Mouse (Mus musculus): Measurements from ENCODE around the gene Gda. TPM values are rescaled to one million over a fixed set of nuclear protein-coding genes. Genes with fewer than 3 reads are reported as not detected.

The Gda gene
- polyA plus RNA-seq, 1 experiment from 2014 or later = 4.1 TPM

- H3K36me3 ChIP-seq (ENCODE audit: control insufficient read depth, insufficient read depth, low read length) = no peaks in the 10 kb centered on the region
- 48% methylated on average over 2 of the region's 2 CpGs for WGBS
- ATAC-seq (ENCODE audit: insufficient read depth, low FRiP score) = no peak
These were observed 101.9 kb downstream of the Gda start for GRCm38 (mm10) chr19:21371337-21371736.

GRCm38 (mm10) chr19:21370782-21371181, 102.5 kb downstream of the Gda start:
- H3K27me3 ChIP-seq (ENCODE audit: control insufficient read depth, insufficient read depth, low read length) = no peaks in the 10 kb centered on the region
- 84% methylated on average over 8 of the region's 8 CpGs for WGBS
- H3K4me1 ChIP-seq (ENCODE audit: control insufficient read depth, insufficient read depth, low read length) = no peaks in the 10 kb centered on the region
- no peak overlapping the region for H3K4me2 ChIP-seq (ENCODE audit: low read depth, low read length)
- no peaks in the 10 kb centered on the region for H3K36me3 ChIP-seq (ENCODE audit: control insufficient read depth, insufficient read depth, low read length)
- no peak overlapping the region for H3K27ac ChIP-seq (ENCODE audit: low read length)
- H3K9me3 ChIP-seq (replicated peaks; ENCODE audit: control insufficient read depth, low read length) = no peaks in the 10 kb centered on the region
- H3K9ac ChIP-seq (ENCODE audit: low read length) = no peak overlapping the region
- ATAC-seq (ENCODE audit: insufficient read depth, low FRiP score) = no peak
- H3K4me3 ChIP-seq (replicated peaks; ENCODE audit: low read length) = no peak overlapping the region

More at GRCm38 (mm10) chr19:21371337-21371736, 101.9 kb downstream of the Gda start:
- Histone ChIP-seq H3K9ac (ENCODE audit: low read length) (no peak overlapping the region), H3K4me1 (ENCODE audit: control insufficient read depth, insufficient read depth, low read length) (no peaks in the 10 kb centered on the region), H3K9me3 (replicated peaks; ENCODE audit: control insufficient read depth, low read length) (no peaks in the 10 kb centered on the region), H3K4me3 (replicated peaks; ENCODE audit: low read length) (no peak overlapping the region), H3K27ac (ENCODE audit: low read length) (no peak overlapping the region), H3K27me3 (ENCODE audit: control insufficient read depth, insufficient read depth, low read length) (no peaks in the 10 kb centered on the region), H3K4me2 (ENCODE audit: low read depth, low read length) (no peak overlapping the region)

GRCm38 (mm10) chr19:21369175-21369574, 104.1 kb downstream of the Gda start:
- WGBS = 84% methylated on average over 6 of the region's 6 CpGs
- no peaks in the 10 kb centered on the region for H3K9me3 ChIP-seq (replicated peaks; ENCODE audit: control insufficient read depth, low read length)
- ATAC-seq (ENCODE audit: insufficient read depth, low FRiP score) = no peak
- H3K9ac ChIP-seq (ENCODE audit: low read length) = no peak overlapping the region
- no peak overlapping the region for H3K27ac ChIP-seq (ENCODE audit: low read length)
- no peaks in the 10 kb centered on the region for H3K27me3 ChIP-seq (ENCODE audit: control insufficient read depth, insufficient read depth, low read length)
- no peak overlapping the region for H3K4me2 ChIP-seq (ENCODE audit: low read depth, low read length)
- no peaks in the 10 kb centered on the region for H3K36me3 ChIP-seq (ENCODE audit: control insufficient read depth, insufficient read depth, low read length)
- no peak overlapping the region for H3K4me3 ChIP-seq (replicated peaks; ENCODE audit: low read length)
- H3K4me1 ChIP-seq (ENCODE audit: control insufficient read depth, insufficient read depth, low read length) = no peaks in the 10 kb centered on the region

GRCm38 (mm10) chr19:21368595-21368994, 104.7 kb downstream of the Gda start:
- H3K4me1 ChIP-seq (ENCODE audit: control insufficient read depth, insufficient read depth, low read length) = no peaks in the 10 kb centered on the region
- no peak overlapping the region for H3K27ac ChIP-seq (ENCODE audit: low read length)
- no peaks in the 10 kb centered on the region for H3K9me3 ChIP-seq (replicated peaks; ENCODE audit: control insufficient read depth, low read length)
- no peaks in the 10 kb centered on the region for H3K36me3 ChIP-seq (ENCODE audit: control insufficient read depth, insufficient read depth, low read length)
- no peak overlapping the region for H3K4me3 ChIP-seq (replicated peaks; ENCODE audit: low read length)
- H3K9ac ChIP-seq (ENCODE audit: low read length) = no peak overlapping the region
- no peaks in the 10 kb centered on the region for H3K27me3 ChIP-seq (ENCODE audit: control insufficient read depth, insufficient read depth, low read length)
- ATAC-seq (ENCODE audit: insufficient read depth, low FRiP score) = no peak
- no peak overlapping the region for H3K4me2 ChIP-seq (ENCODE audit: low read depth, low read length)
- 80% methylated on average over 4 of the region's 4 CpGs for WGBS

GRCm38 (mm10) chr19:21357792-21358191, 115.5 kb downstream of the Gda start:
- ATAC-seq (ENCODE audit: insufficient read depth, low FRiP score) = no peak
- H3K4me1 ChIP-seq (ENCODE audit: control insufficient read depth, insufficient read depth, low read length) = no peaks in the 10 kb centered on the region
- no peak overlapping the region for H3K4me2 ChIP-seq (ENCODE audit: low read depth, low read length)
- H3K27me3 ChIP-seq (ENCODE audit: control insufficient read depth, insufficient read depth, low read length) = no peaks in the 10 kb centered on the region
- no peak overlapping the region for H3K4me3 ChIP-seq (replicated peaks; ENCODE audit: low read length)
- no peak overlapping the region for H3K27ac ChIP-seq (ENCODE audit: low read length)
- no peaks in the 10 kb centered on the region for H3K36me3 ChIP-seq (ENCODE audit: control insufficient read depth, insufficient read depth, low read length)
- no peaks in the 10 kb centered on the region for H3K9me3 ChIP-seq (replicated peaks; ENCODE audit: control insufficient read depth, low read length)
- WGBS = 91% methylated on average over 6 of the region's 6 CpGs
- no peak overlapping the region for H3K9ac ChIP-seq (ENCODE audit: low read length)

GRCm38 (mm10) chr19:21349634-21350033, 123.6 kb downstream of the Gda start:
- WGBS = 79% methylated on average over 6 of the region's 6 CpGs
- no peak overlapping the region for H3K27ac ChIP-seq (ENCODE audit: low read length)
- no peaks in the 10 kb centered on the region for H3K27me3 ChIP-seq (ENCODE audit: control insufficient read depth, insufficient read depth, low read length)
- no peaks in the 10 kb centered on the region for H3K4me1 ChIP-seq (ENCODE audit: control insufficient read depth, insufficient read depth, low read length)
- no peaks in the 10 kb centered on the region for H3K36me3 ChIP-seq (ENCODE audit: control insufficient read depth, insufficient read depth, low read length)
- H3K9ac ChIP-seq (ENCODE audit: low read length) = no peak overlapping the region
- H3K4me3 ChIP-seq (replicated peaks; ENCODE audit: low read length) = no peak overlapping the region
- no peak overlapping the region for H3K4me2 ChIP-seq (ENCODE audit: low read depth, low read length)
- no peak for ATAC-seq (ENCODE audit: insufficient read depth, low FRiP score)
- no peaks in the 10 kb centered on the region for H3K9me3 ChIP-seq (replicated peaks; ENCODE audit: control insufficient read depth, low read length)

GRCm38 (mm10) chr19:21346646-21347045, 126.6 kb downstream of the Gda start:
- Histone ChIP-seq H3K4me3 (replicated peaks; ENCODE audit: low read length) (no peak overlapping the region), H3K36me3 (ENCODE audit: control insufficient read depth, insufficient read depth, low read length) (no peaks in the 10 kb centered on the region), H3K4me1 (ENCODE audit: control insufficient read depth, insufficient read depth, low read length) (no peaks in the 10 kb centered on the region), H3K4me2 (ENCODE audit: low read depth, low read length) (no peak overlapping the region), H3K9ac (ENCODE audit: low read length) (no peak overlapping the region), H3K9me3 (replicated peaks; ENCODE audit: control insufficient read depth, low read length) (no peaks in the 10 kb centered on the region), H3K27ac (ENCODE audit: low read length) (no peak overlapping the region), H3K27me3 (ENCODE audit: control insufficient read depth, insufficient read depth, low read length) (no peaks in the 10 kb centered on the region)
- WGBS = 89% methylated on average over 6 of the region's 6 CpGs
- ATAC-seq (ENCODE audit: insufficient read depth, low FRiP score) = no peak

Other genes starting within 250 kb of the Gda start
- 49.2 and 54.5 TPM in 2 replicates for gene Zfand5, start 201.2 kb downstream of the Gda start, polyA plus RNA-seq (2015; fragmentation: Nextera tagmentation; extraction: Ambion mirVana)
- 46.3 and 53.9 TPM in 2 replicates for gene 1110059E24Rik, start 179.5 kb upstream of the Gda start, polyA plus RNA-seq (2015; fragmentation: Nextera tagmentation; extraction: Ambion mirVana)
- 11.6 and 14.0 TPM in 2 replicates for gene Abhd17b, start 179.7 kb upstream of the Gda start, polyA plus RNA-seq (2015; fragmentation: Nextera tagmentation; extraction: Ambion mirVana)

Data from stomach, embryonic 16.5 days (tissue).